Mouse (Mus musculus): ENCODE results near the gene Zfp846. TPM values are rescaled to one million over a fixed set of nuclear protein-coding genes. Genes with fewer than 3 reads are reported as not detected.
A peak's percentile ranks its signal among the peaks of the same experiment; 100 is the strongest.
"Not testable (repeated sequence)": the region's sequence is repeated elsewhere in the genome, so short reads cannot be mapped to it uniquely, and the experiment has no call there.

Zfp846 gene
- total and polyA plus RNA-seq, 2 experiments from 2014 or later = 8.0 to 9.4 TPM

DNA sequence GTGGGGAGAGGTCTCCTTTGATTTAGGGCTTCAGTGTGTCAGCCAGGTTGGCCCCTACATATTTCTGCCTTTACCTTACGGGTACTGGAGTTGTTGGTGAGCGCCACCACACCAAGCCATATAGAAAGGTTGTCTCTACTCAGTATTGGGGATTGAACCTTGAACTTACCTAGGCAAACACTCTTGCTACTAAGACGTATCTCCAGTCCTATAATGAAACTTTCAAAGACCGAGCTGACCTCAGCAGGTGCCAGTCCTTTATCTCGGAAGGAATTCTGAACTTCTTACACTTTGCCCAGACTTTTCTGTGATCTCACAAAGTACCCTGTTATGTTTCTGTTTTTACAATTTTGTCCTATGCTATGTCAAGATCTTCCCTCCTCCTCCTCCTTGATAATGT lies 30.9 kb downstream of the Zfp846 start:
- Histone ChIP-seq H3K36me3 (replicated peaks; ENCODE audit: control insufficient read depth, insufficient read depth, low read length) (no peaks in the 10 kb centered on the region), H3K27me3 (ENCODE audit: control insufficient read depth, insufficient read depth, low read length) (no peaks in the 10 kb centered on the region), H3K9ac (replicated peaks; ENCODE audit: low read depth, low read length) (no peak overlapping the region), H3K4me1 (ENCODE audit: control insufficient read depth, insufficient read depth) (no peaks in the 10 kb centered on the region), H3K4me3 (ENCODE audit: low read depth, low read length) (no peak overlapping the region), H3K27ac (ENCODE audit: low read depth) (no peak overlapping the region), H3K9me3 (replicated peaks; ENCODE audit: control insufficient read depth, low read length) (no peaks in the 10 kb centered on the region; the same call in 1 of the 2 replicates), H3K4me2 (ENCODE audit: low read depth, low read length) (no peak overlapping the region)
- TF ChIP-seq EP300 (IDR thresholded peaks at IDR 0.05; ENCODE audit: low read depth) (no peak), CTCF (IDR thresholded peaks at IDR 0.05; ENCODE audit: low read depth) (no peak)
- no peak for ATAC-seq (ENCODE audit: insufficient read depth, low read depth)
- no peak for DNase-seq (ENCODE audit: low spot score)
- WGBS = 79% methylated on average over 5 of the region's 5 CpGs

DNA sequence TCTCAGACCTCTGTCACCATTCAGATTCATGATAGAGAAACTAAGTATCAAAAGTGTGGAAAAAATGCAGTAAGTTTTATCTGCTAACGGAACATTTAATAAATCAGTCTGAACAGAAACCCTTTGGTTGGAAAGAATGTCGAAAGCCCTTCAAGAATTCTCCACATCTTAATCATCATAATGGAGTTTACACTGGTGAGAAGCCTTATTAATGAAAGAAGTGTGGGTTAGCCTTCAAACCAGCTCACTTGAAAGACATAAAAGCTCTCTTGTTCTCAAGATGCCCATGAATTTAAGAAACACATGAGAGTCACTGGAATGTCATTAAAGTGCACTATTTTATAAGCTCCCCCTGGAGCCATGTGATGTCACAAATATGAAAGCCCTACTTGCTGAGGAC lies 35.6 kb downstream of the Zfp846 start:
- H3K27ac ChIP-seq (ENCODE audit: low read depth) = no peak overlapping the region
- no peaks in the 10 kb centered on the region for H3K4me1 ChIP-seq (ENCODE audit: control insufficient read depth, insufficient read depth)
- no peak overlapping the region for H3K4me2 ChIP-seq (ENCODE audit: low read depth, low read length)
- H3K9me3 ChIP-seq (replicated peaks; ENCODE audit: control insufficient read depth, low read length) = no peaks in the 10 kb centered on the region
- WGBS = 86% methylated on average over 2 of the region's 2 CpGs
- no peak for TF ChIP-seq CTCF (IDR thresholded peaks at IDR 0.05; ENCODE audit: low read depth)
- no peak for TF ChIP-seq EP300 (IDR thresholded peaks at IDR 0.05; ENCODE audit: low read depth)
- no peak overlapping the region for H3K9ac ChIP-seq (replicated peaks; ENCODE audit: low read depth, low read length)
- no peak for DNase-seq (ENCODE audit: low spot score)
- peaks cover 9% of the 10 kb centered on the region for H3K36me3 ChIP-seq (replicated peaks; ENCODE audit: control insufficient read depth, insufficient read depth, low read length)
- ATAC-seq (ENCODE audit: insufficient read depth, low read depth) = no peak
- no peak overlapping the region for H3K4me3 ChIP-seq (ENCODE audit: low read depth, low read length)
- no peaks in the 10 kb centered on the region for H3K27me3 ChIP-seq (ENCODE audit: control insufficient read depth, insufficient read depth, low read length)

- no peaks in the 10 kb centered on the region for H3K9me3 ChIP-seq (replicated peaks; ENCODE audit: control insufficient read depth, low read length)
- no peak overlapping the region for H3K4me2 ChIP-seq (ENCODE audit: low read depth, low read length)
- no peak overlapping the region for H3K9ac ChIP-seq (replicated peaks; ENCODE audit: low read depth, low read length)
- H3K4me3 ChIP-seq (ENCODE audit: low read depth, low read length) = no peak overlapping the region
- no peaks in the 10 kb centered on the region for H3K27me3 ChIP-seq (ENCODE audit: control insufficient read depth, insufficient read depth, low read length)
- ATAC-seq (ENCODE audit: insufficient read depth, low read depth) = no peak
- TF ChIP-seq CTCF (IDR thresholded peaks at IDR 0.05; ENCODE audit: low read depth) = no peak
- no peak for TF ChIP-seq EP300 (IDR thresholded peaks at IDR 0.05; ENCODE audit: low read depth)
- no peaks in the 10 kb centered on the region; the same call in 1 of the 2 replicates for H3K36me3 ChIP-seq (replicated peaks; ENCODE audit: control insufficient read depth, insufficient read depth, low read length)
- no peak overlapping the region for H3K27ac ChIP-seq (ENCODE audit: low read depth)
- 82% methylated on average over 2 of the region's 2 CpGs for WGBS
- no peak for DNase-seq (ENCODE audit: low spot score)
- H3K4me1 ChIP-seq (ENCODE audit: control insufficient read depth, insufficient read depth) = no peaks in the 10 kb centered on the region
Observed at GRCm38 (mm10) chr9:20631332-20631731, 50.2 kb downstream of the Zfp846 start.

DNA sequence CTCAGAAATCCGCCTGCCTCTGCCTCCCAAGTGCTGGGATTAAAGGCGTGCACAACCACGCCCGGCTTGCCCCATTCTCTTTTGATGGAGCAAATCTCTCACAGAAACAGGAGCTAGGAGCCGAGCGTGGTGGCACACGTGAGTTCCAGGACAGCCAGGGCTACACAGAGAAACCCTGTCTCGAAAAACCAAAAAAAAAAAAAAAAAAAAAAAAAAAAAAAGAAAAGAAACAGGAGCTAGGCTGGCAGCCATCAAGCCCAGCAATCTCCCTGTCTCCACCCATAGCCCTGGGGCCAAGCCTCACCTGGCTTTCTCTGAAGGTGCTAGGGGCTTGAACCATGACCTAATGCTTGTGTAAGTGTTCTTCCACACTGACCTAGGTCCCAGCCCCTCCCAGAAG lies 54.6 kb downstream of the Zfp846 start:
- ATAC-seq (ENCODE audit: insufficient read depth, low read depth); H3K4me3 ChIP-seq (ENCODE audit: low read depth, low read length); H3K9me3 ChIP-seq (replicated peaks; ENCODE audit: control insufficient read depth, low read length); H3K4me2 ChIP-seq (ENCODE audit: low read depth, low read length); H3K27me3 ChIP-seq (ENCODE audit: control insufficient read depth, insufficient read depth, low read length); H3K4me1 ChIP-seq (ENCODE audit: control insufficient read depth, insufficient read depth); DNase-seq (ENCODE audit: low spot score); H3K9ac ChIP-seq (replicated peaks; ENCODE audit: low read depth, low read length): not testable (repeated sequence)
- peaks cover 24% of the 10 kb centered on the region for H3K36me3 ChIP-seq (replicated peaks; ENCODE audit: control insufficient read depth, insufficient read depth, low read length)
- peak overlapping the region; percentile 47; the same call in 1 of the 2 replicates for H3K27ac ChIP-seq (ENCODE audit: low read depth)
- 97% methylated on average over 8 of the region's 8 CpGs for WGBS

- H3K9me3 ChIP-seq (replicated peaks; ENCODE audit: control insufficient read depth, low read length) = no peaks in the 10 kb centered on the region
- no peak overlapping the region for H3K9ac ChIP-seq (replicated peaks; ENCODE audit: low read depth, low read length)
- no peak for DNase-seq (ENCODE audit: low spot score)
- H3K4me2 ChIP-seq (ENCODE audit: low read depth, low read length) = no peak overlapping the region; the same call in 1 of the 2 replicates
- peaks cover 7% of the 10 kb centered on the region for H3K4me1 ChIP-seq (ENCODE audit: control insufficient read depth, insufficient read depth)
- H3K4me3 ChIP-seq (ENCODE audit: low read depth, low read length) = no peak overlapping the region
- ATAC-seq (ENCODE audit: insufficient read depth, low read depth) = no peak
- peak overlapping the region; percentile 66; the same call in 1 of the 2 replicates for H3K27ac ChIP-seq (ENCODE audit: low read depth)
- no peaks in the 10 kb centered on the region for H3K27me3 ChIP-seq (ENCODE audit: control insufficient read depth, insufficient read depth, low read length)
- H3K36me3 ChIP-seq (replicated peaks; ENCODE audit: control insufficient read depth, insufficient read depth, low read length) = peaks cover 24% of the 10 kb centered on the region
- TF ChIP-seq EP300 (IDR thresholded peaks at IDR 0.05; ENCODE audit: low read depth) (no peak), CTCF (IDR thresholded peaks at IDR 0.05; ENCODE audit: low read depth) (no peak)
- WGBS = 78% methylated on average over 3 of the region's 3 CpGs
Observed at GRCm38 (mm10) chr9:20636256-20636655, 55.2 kb downstream of the Zfp846 start.

GRCm38 (mm10) chr9:20636790-20637189 lies 55.7 kb downstream of the Zfp846 start:
- H3K36me3 ChIP-seq (replicated peaks; ENCODE audit: control insufficient read depth, insufficient read depth, low read length) = peaks cover 24% of the 10 kb centered on the region
- no peaks in the 10 kb centered on the region for H3K27me3 ChIP-seq (ENCODE audit: control insufficient read depth, insufficient read depth, low read length)
- ATAC-seq (ENCODE audit: insufficient read depth, low read depth) (no peak), DNase-seq (ENCODE audit: low spot score) (no peak)
- WGBS = 76% methylated on average over 2 of the region's 2 CpGs
- no peak overlapping the region for H3K9ac ChIP-seq (replicated peaks; ENCODE audit: low read depth, low read length)
- peak overlapping the region; percentile 66; the same call in 1 of the 2 replicates for H3K27ac ChIP-seq (ENCODE audit: low read depth)
- H3K4me2 ChIP-seq (ENCODE audit: low read depth, low read length) = no peak overlapping the region
- no peak overlapping the region for H3K4me3 ChIP-seq (ENCODE audit: low read depth, low read length)
- peaks cover 11% of the 10 kb centered on the region for H3K4me1 ChIP-seq (ENCODE audit: control insufficient read depth, insufficient read depth)
- H3K9me3 ChIP-seq (replicated peaks; ENCODE audit: control insufficient read depth, low read length) = no peaks in the 10 kb centered on the region
- TF ChIP-seq CTCF (IDR thresholded peaks at IDR 0.05; ENCODE audit: low read depth) = no peak
- TF ChIP-seq EP300 (IDR thresholded peaks at IDR 0.05; ENCODE audit: low read depth) = no peak

All from heart, postnatal 0 days (tissue).